In the genomic region with DNA sequence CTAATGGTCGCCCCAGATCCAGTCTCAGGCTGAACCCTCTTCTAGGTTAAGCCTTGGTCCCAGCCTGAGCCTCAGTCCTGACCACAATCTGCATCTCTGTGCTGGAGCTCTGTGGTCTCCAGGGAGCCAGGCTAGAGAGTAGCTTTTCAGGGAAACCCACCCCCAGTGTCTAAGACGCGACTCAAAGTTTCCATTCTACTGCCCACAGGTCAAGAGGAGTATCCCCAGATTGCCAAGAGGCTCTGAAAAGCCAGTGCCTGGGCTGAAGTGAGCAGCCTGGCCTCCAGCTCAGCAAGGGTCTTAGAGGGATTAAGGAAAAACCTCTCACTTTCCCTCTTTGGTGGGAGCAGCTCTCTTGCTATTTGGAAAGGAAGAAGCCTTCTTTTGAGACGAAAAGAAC, we compare ENCODE assay signal across 8 mouse cellular contexts. TPM values are rescaled to one million over a fixed set of nuclear protein-coding genes. Genes with fewer than 3 reads are reported as not detected.
A peak's percentile ranks its signal among the peaks of the same experiment; 100 is the strongest.
DNase-seq lines count a peak whose midpoint lies in the region; ATAC-seq and TF ChIP-seq lines count a peak whose summit lies in the region.

No protein-coding gene starts in this region.

- H3K9ac ChIP-seq in heart, embryonic 12.5 days: no peak overlapping the region
- peak overlapping the region; percentile 45; the same call in 1 of the 2 replicates for H3K9ac ChIP-seq in hindbrain, embryonic 14.5 days
- no peak overlapping the region for H3K9ac ChIP-seq in midbrain, embryonic 14.5 days (replicated peaks; ENCODE audit: low read length)

- 25% methylated on average over 4 of the region's 4 CpGs for WGBS in heart, embryonic 12.5 days
- WGBS in hindbrain, embryonic 14.5 days: 25% methylated on average over 4 of the region's 4 CpGs
- WGBS in midbrain, embryonic 14.5 days: 19% methylated on average over 4 of the region's 4 CpGs

- TF ChIP-seq POLR2A in bone marrow macrophage, adult 2 months (IDR thresholded peaks at IDR 0.05; ENCODE audit: borderline replicate concordance, low read depth, low read length): no peak

- no peaks in the 10 kb centered on the region for H3K36me3 ChIP-seq in heart, embryonic 12.5 days
- H3K36me3 ChIP-seq in hindbrain, embryonic 14.5 days (replicated peaks; ENCODE audit: control insufficient read depth, insufficient read depth): no peaks in the 10 kb centered on the region
- H3K36me3 ChIP-seq in midbrain, embryonic 14.5 days (ENCODE audit: control insufficient read depth, insufficient read depth, low read length): no peaks in the 10 kb centered on the region

- H3K27ac ChIP-seq in heart, embryonic 12.5 days (ENCODE audit: poor library complexity, severe bottlenecking): no peak overlapping the region
- H3K27ac ChIP-seq in bone marrow macrophage, adult 2 months (ENCODE audit: insufficient read depth, low read depth, low read length): no peak overlapping the region
- H3K27ac ChIP-seq in hindbrain, embryonic 14.5 days: no peak overlapping the region
- no peak overlapping the region for H3K27ac ChIP-seq in midbrain, embryonic 14.5 days (replicated peaks; ENCODE audit: low read depth, low read length)

- no peak for ATAC-seq in heart, embryonic 12.5 days (ENCODE audit: insufficient number of reproducible peaks, low FRiP score)
- peak; percentile 17; the same call in 1 of the 2 replicates for ATAC-seq in hindbrain, embryonic 14.5 days (ENCODE audit: low FRiP score)
- no peak; the same call in 1 of the 2 replicates for ATAC-seq in midbrain, embryonic 14.5 days (ENCODE audit: low FRiP score, low TSS enrichment)

- H3K27me3 ChIP-seq in heart, embryonic 12.5 days (replicated peaks): no peaks in the 10 kb centered on the region
- H3K27me3 ChIP-seq in hindbrain, embryonic 14.5 days (ENCODE audit: control insufficient read depth, insufficient read depth, low read length): no peaks in the 10 kb centered on the region
- H3K27me3 ChIP-seq in midbrain, embryonic 14.5 days (ENCODE audit: control insufficient read depth, insufficient read depth, low read length): no peaks in the 10 kb centered on the region

- TF ChIP-seq CTCF in bone marrow macrophage, adult 2 months (IDR thresholded peaks at IDR 0.05; ENCODE audit: low read depth, low read length): no peak

- H3K4me1 ChIP-seq in heart, embryonic 12.5 days (replicated peaks): peaks cover 15% of the 10 kb centered on the region
- H3K4me1 ChIP-seq in bone marrow macrophage, adult 2 months (ENCODE audit: control insufficient read depth, insufficient read depth, low read length): peaks cover 10% of the 10 kb centered on the region; the same call in 1 of the 2 replicates
- 0 out of 2 replicates have a peak, but pooled peaks cover 4% of the 10 kb centered on the region for H3K4me1 ChIP-seq in hindbrain, embryonic 14.5 days (replicated peaks; ENCODE audit: control insufficient read depth, insufficient read depth, low read length)
- H3K4me1 ChIP-seq in midbrain, embryonic 14.5 days (ENCODE audit: control insufficient read depth, insufficient read depth, low read length): no peaks in the 10 kb centered on the region

- H3K9me3 ChIP-seq in heart, embryonic 12.5 days (replicated peaks): no peaks in the 10 kb centered on the region
- H3K9me3 ChIP-seq in hindbrain, embryonic 14.5 days (ENCODE audit: control insufficient read depth, low read length): no peaks in the 10 kb centered on the region
- H3K9me3 ChIP-seq in midbrain, embryonic 14.5 days (ENCODE audit: control insufficient read depth, low read length): no peaks in the 10 kb centered on the region

- peak overlapping the region; percentile 45 for H3K4me3 ChIP-seq in heart, embryonic 12.5 days
- peak overlapping the region; percentile 76 for H3K4me3 ChIP-seq in bone marrow macrophage, adult 2 months (ENCODE audit: insufficient read depth, low read length)
- peak overlapping the region; percentile 29 for H3K4me3 ChIP-seq in hindbrain, embryonic 14.5 days (replicated peaks; ENCODE audit: low read length)
- H3K4me3 ChIP-seq in midbrain, embryonic 14.5 days (replicated peaks; ENCODE audit: low read depth, low read length): peak overlapping the region; percentile 26; the same call in 1 of the 2 replicates

- peak overlapping the region; percentile 79 for H3K4me2 ChIP-seq in heart, embryonic 12.5 days
- H3K4me2 ChIP-seq in hindbrain, embryonic 14.5 days (replicated peaks): peak overlapping the region; percentile 67
- peak overlapping the region; percentile 56 for H3K4me2 ChIP-seq in midbrain, embryonic 14.5 days (ENCODE audit: low read length)

- no peak for DNase-seq in heart, adult 8-10 months (ENCODE audit: low spot score)
- DNase-seq in hindbrain, embryonic 14.5 days (ENCODE audit: low spot score): no peak
- DNase-seq in midbrain, embryonic 14.5 days: no peak
- DNase-seq in frontal cortex, adult 2 months (ENCODE audit: extremely low spot score in 1 of 2, low spot score in 1 of 2): no peak
- no peak for DNase-seq in testis, postnatal 10 days (ENCODE audit: low spot score)
- DNase-seq in kidney, adult 8-10 months: no peak

RNA-seq across cellular contexts. Expression of a gene that starts 0.6 kb away (rescaled TPM):
- 17.0 and 18.7 TPM in 2 replicates for polyA plus RNA-seq in heart, embryonic 12.5 days (2016; fragmentation: Nextera tagmentation; extraction: Ambion mirVana)
- 1 to 10 TPM; 3.4 to 6.1 (median 4.2) TPM for total RNA-seq in heart, adult 8-10 months (2022)
- polyA plus RNA-seq in bone marrow macrophage, adult 2 months (2012; ENCODE audit: insufficient read depth, insufficient read length, missing spikeins): 46.8 and 49.2 TPM in 2 replicates
- 0.83 and 1.2 TPM in 2 replicates for polyA plus RNA-seq in hindbrain, embryonic 14.5 days (2014; fragmentation: Nextera tagmentation; extraction: Ambion mirVana)
- polyA plus RNA-seq in midbrain, embryonic 14.5 days (2014; fragmentation: Nextera tagmentation; extraction: Ambion mirVana): 0.20 and 0.95 TPM in 2 replicates
- 0.84 and 1.0 TPM in 2 replicates for polyA plus RNA-seq in frontal cortex, adult 2 months (2012; rRNA removed)

RNA-seq across cellular contexts. Expression of a gene that starts 51.1 kb away (rescaled TPM):
- 111 TPM in 2 replicates for polyA plus RNA-seq in heart, embryonic 12.5 days (2016; fragmentation: Nextera tagmentation; extraction: Ambion mirVana)
- 100 to 1,000 TPM in 1 of 4 experiments, 10 to 100 TPM in 3; 88.6 to 105 (median 94.1) TPM for total RNA-seq in heart, adult 8-10 months (2022)
- 18.5 and 23.3 TPM in 2 replicates for polyA plus RNA-seq in bone marrow macrophage, adult 2 months (2012; ENCODE audit: insufficient read depth, insufficient read length, missing spikeins)
- 34.5 and 38.3 TPM in 2 replicates for polyA plus RNA-seq in hindbrain, embryonic 14.5 days (2014; fragmentation: Nextera tagmentation; extraction: Ambion mirVana)
- 28.5 and 38.8 TPM in 2 replicates for polyA plus RNA-seq in midbrain, embryonic 14.5 days (2014; fragmentation: Nextera tagmentation; extraction: Ambion mirVana)
- 29.4 and 33.5 TPM in 2 replicates for polyA plus RNA-seq in frontal cortex, adult 2 months (2012; rRNA removed)

RNA-seq across cellular contexts. Expression of a gene that starts 56.8 kb away (rescaled TPM):
- polyA plus RNA-seq in heart, embryonic 12.5 days (2016; fragmentation: Nextera tagmentation; extraction: Ambion mirVana): 5.7 and 6.5 TPM in 2 replicates
- under 1 TPM in 3 of 4 experiments, not detected in 1; 0.28 to 0.40 (median 0.31) TPM for total RNA-seq in heart, adult 8-10 months (2022)
- polyA plus RNA-seq in bone marrow macrophage, adult 2 months (2012; ENCODE audit: insufficient read depth, insufficient read length, missing spikeins): not detected in 2 replicates
- 96.4 and 97.0 TPM in 2 replicates for polyA plus RNA-seq in hindbrain, embryonic 14.5 days (2014; fragmentation: Nextera tagmentation; extraction: Ambion mirVana)
- 86.7 and 113 TPM in 2 replicates for polyA plus RNA-seq in midbrain, embryonic 14.5 days (2014; fragmentation: Nextera tagmentation; extraction: Ambion mirVana)
- polyA plus RNA-seq in frontal cortex, adult 2 months (2012; rRNA removed): 65.6 and 66.1 TPM in 2 replicates

Comparison
In these comparisons a context has a peak if more than half of its experiments do, and no peak if none do; other contexts are left out.
1. H3K4me3 ChIP-seq: peak in every context shown above with its lines; median percentile 76 in bone marrow macrophage, adult 2 months; 45 in heart, embryonic 12.5 days; 29 in hindbrain, embryonic 14.5 days; 26 in midbrain, embryonic 14.5 days.